Comparison of ENCODE assay signal across 16 mouse cellular contexts in genomic region chr12:58067318-58068223, GRCm38 (mm10).
DNase-seq lines count a peak whose midpoint lies in the region; ATAC-seq lines count a peak whose summit lies in the region.
"Had no signal": no experiment of that assay in that cellular context is flagged by ENCODE, and none has a peak within 500 bp of the region (broad histone marks: within the 10 kb centered on the region; RNA-seq: fewer than 3 reads in every experiment).

No protein-coding gene starts in this region.

- peak; percentile 52 for ATAC-seq in megakaryocyte, adult 5-6 weeks (ENCODE audit: poor library complexity, severe bottlenecking)
- no peak for ATAC-seq in monocyte, adult 5-6 weeks (replicated peaks; ENCODE audit: insufficient number of reproducible peaks, low FRiP score, low TSS enrichment, poor library complexity, severe bottlenecking)
- ATAC-seq: forebrain, embryonic 15.5 days; intestine, embryonic 15.5 days; liver, postnatal 0 days had no signal

- DNase-seq in embryo, embryonic 10 days (ENCODE audit: low spot score), result peak; percentile 4
- DNase-seq in embryo, embryonic 9.5 days (ENCODE audit: extremely low spot score), result no peak
- peak; percentile 1 for DNase-seq in kidney, postnatal 14 days
- no peak for DNase-seq in kidney, adult 8-10 months
- peak; percentile 7 for DNase-seq in embryo, embryonic 11.5 days (ENCODE audit: low read depth, low spot score)
- DNase-seq in thymus, postnatal 0 days (ENCODE audit: low spot score), result no peak
- DNase-seq: cerebellum, adult 18-20 months; gastrocnemius, adult 2 months; liver, postnatal 0 days; lung, postnatal 14 days; right cerebral cortex, postnatal 4 days; thymus, adult 18-20 months had no signal

Comparison
In these comparisons a context has a peak if more than half of its experiments do, and no peak if none do; other contexts are left out.
1. DNase-seq: peak in embryo, embryonic 10 days (single experiment), kidney, postnatal 14 days (single experiment) and embryo, embryonic 11.5 days (single experiment); none in embryo, embryonic 9.5 days (single experiment), kidney, adult 8-10 months (0 of 2) and thymus, postnatal 0 days (single experiment).